Mouse (Mus musculus): ENCODE measurements around the gene Snx20. TPM values are rescaled to one million over a fixed set of nuclear protein-coding genes. Genes with fewer than 3 reads are reported as not detected.

Gene Snx20
- 0.85 and 1.1 TPM in 2 replicates for polyA plus RNA-seq (2014; fragmentation: Nextera tagmentation; extraction: Ambion mirVana)

DNA sequence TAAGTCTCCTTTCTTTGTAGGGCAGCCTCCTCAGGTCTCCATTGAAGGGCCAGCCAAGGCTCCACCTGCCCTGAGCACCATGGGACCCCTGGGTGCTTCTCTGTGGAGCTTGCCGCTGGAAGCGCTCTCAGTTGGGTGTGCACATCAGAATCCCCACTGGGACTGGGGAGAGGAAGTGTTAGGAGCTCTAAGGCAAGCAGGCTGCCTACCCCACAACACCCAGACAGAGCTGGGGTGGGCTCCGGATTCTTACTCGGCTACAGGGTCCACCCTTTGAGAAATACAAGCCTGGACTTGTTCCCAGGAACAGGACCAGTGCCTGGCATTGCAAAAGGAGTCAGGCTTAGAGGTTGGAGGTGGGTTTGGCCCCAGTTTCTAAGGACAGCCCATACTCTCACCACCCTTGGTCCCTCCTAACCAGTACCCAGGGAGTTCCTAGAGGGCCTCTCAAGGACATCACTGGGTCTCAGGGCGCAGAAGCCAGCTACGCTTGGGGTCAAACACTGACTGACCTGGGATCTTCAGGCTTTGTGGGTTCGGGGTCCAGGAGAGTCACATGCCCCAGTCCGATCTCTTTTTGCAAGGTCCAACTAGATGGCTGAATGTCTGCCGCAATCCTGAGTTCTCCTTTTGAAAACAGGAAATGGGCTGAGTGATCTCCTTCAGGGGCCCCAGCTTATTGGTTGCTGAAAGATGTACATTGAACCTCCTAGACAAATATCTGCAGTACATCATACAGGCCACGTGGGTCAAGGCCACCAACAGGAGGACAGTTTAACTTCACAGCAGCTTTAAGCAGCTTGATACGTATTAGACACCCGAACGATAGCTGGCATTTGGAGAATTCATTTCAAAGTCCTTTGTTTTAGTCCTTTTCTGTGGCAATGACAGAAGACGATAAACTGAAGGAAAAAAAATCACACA, at the start of gene Snx20:
Gene Snx20, minus strand, starts transcription at position 655 of the 924 bp plus-strand sequence.
- H3K4me1 ChIP-seq (ENCODE audit: control insufficient read depth, insufficient read depth, low read length): no peaks in the 10 kb centered on the region
- H3K4me2 ChIP-seq (ENCODE audit: low read depth): no peak within 1 kb of the TSS
- H3K4me3 ChIP-seq (ENCODE audit: low read depth, low read length): no peak within 1 kb of the TSS
- H3K27me3 ChIP-seq (ENCODE audit: control insufficient read depth, insufficient read depth, low read length): no peaks in the 10 kb centered on the region
- DNase-seq (ENCODE audit: low spot score) (no peak), ATAC-seq (ENCODE audit: insufficient read depth, low FRiP score, low TSS enrichment) (no peak)
- H3K36me3 ChIP-seq (ENCODE audit: control insufficient read depth, insufficient read depth, low read length): no peaks in the 10 kb centered on the region
- WGBS: 85% methylated on average over 14 of the region's 14 CpGs
- H3K9ac ChIP-seq (ENCODE audit: low read length): no peak within 1 kb of the TSS
- no peaks in the 10 kb centered on the region for H3K9me3 ChIP-seq (ENCODE audit: control insufficient read depth, low read length)
- no peak within 1 kb of the TSS for H3K27ac ChIP-seq (ENCODE audit: low read depth, low read length)

DNA sequence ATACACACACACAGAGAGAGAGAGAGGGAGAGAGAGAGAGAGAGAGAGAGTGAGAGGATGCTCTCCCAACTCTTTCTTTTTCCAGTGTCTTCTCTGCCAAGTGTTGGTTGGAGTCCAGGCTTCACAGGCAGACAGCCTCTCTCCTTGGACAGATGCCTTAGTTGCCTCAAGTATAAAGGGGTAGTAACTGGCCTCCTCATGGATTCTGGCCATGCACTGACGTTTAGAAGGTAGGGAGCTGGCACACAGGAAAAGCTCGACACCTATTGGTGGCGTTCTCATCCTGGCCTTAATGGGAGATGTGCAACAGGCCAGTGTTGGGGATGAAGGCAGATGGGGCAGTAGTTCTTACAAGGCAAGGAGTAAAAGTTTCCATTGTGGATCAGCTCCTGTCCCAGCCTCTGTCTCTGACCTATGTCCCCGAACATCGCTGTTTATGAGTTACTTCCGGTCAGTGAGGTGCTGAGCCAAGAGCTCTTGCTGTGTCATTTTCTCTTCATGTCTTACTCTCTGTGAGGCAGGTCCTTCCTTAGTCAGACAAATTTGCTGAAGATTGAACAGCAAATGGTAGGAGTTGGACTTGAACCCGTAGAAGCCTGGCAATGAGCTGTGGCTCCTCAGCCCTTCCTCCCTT, 47.8 kb upstream of the Snx20 start:
- no peak for ATAC-seq (ENCODE audit: insufficient read depth, low FRiP score, low TSS enrichment)
- 90% methylated on average over 7 of the region's 7 CpGs for WGBS
- no peak for DNase-seq (ENCODE audit: low spot score)
- no peak overlapping the region for H3K27ac ChIP-seq (ENCODE audit: low read depth, low read length)
- H3K4me3 ChIP-seq (ENCODE audit: low read depth, low read length): no peak overlapping the region
- H3K4me2 ChIP-seq (ENCODE audit: low read depth): no peak overlapping the region
- no peak overlapping the region for H3K9ac ChIP-seq (ENCODE audit: low read length)
- H3K9me3 ChIP-seq (ENCODE audit: control insufficient read depth, low read length): no peaks in the 10 kb centered on the region
- H3K36me3 ChIP-seq (ENCODE audit: control insufficient read depth, insufficient read depth, low read length): no peaks in the 10 kb centered on the region
- H3K27me3 ChIP-seq (ENCODE audit: control insufficient read depth, insufficient read depth, low read length): no peaks in the 10 kb centered on the region
- no peaks in the 10 kb centered on the region for H3K4me1 ChIP-seq (ENCODE audit: control insufficient read depth, insufficient read depth, low read length)

DNA sequence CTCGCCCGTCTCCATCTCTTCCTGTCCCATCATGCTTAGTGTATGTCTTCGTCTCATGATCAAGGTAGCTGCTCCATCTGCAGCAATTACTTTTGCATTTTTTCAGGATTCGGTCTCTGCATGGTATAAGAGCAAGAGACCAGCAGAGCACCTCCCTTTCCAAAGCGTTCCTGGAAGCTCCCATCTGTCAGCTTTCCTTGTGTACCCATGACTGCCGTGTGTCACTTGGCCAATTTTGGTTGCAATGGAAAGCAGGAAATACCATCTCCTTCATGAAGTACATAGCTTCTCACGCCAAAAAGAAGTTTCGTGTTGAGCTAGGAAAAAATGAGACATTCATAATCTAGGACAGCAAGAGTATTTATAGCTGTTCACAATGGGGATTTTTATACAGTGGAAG, 45.1 kb upstream of the Snx20 start:
- Histone ChIP-seq H3K9ac (ENCODE audit: low read length) (no peak overlapping the region), H3K9me3 (ENCODE audit: control insufficient read depth, low read length) (no peaks in the 10 kb centered on the region), H3K4me2 (ENCODE audit: low read depth) (no peak overlapping the region), H3K4me1 (ENCODE audit: control insufficient read depth, insufficient read depth, low read length) (no peaks in the 10 kb centered on the region), H3K27me3 (ENCODE audit: control insufficient read depth, insufficient read depth, low read length) (no peaks in the 10 kb centered on the region), H3K27ac (ENCODE audit: low read depth, low read length) (no peak overlapping the region), H3K36me3 (ENCODE audit: control insufficient read depth, insufficient read depth, low read length) (no peaks in the 10 kb centered on the region), H3K4me3 (ENCODE audit: low read depth, low read length) (no peak overlapping the region)
- DNase-seq (ENCODE audit: low spot score) (no peak), ATAC-seq (ENCODE audit: insufficient read depth, low FRiP score, low TSS enrichment) (no peak)
- WGBS: 90% methylated on average over 8 of the region's 8 CpGs

DNA sequence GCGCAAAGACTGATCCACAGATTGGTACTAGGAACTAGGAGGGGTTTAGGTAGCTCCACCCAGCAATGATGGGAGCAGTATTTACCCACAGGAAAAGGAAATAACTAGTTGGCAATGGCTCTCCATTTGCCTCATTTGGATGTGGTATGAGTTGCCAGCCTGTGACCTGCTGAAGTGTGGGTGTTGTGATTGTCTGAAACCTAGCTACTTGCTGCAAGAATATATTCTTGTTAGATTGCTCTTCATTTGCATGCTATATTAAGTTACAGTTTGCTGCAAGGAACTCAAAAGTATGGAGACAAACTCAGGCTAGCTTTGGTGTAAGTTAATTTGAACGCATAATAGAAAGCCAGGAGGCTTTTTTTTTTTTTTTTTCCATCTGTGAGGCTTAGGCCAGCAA, 44.6 kb upstream of the Snx20 start:
- H3K27me3 ChIP-seq (ENCODE audit: control insufficient read depth, insufficient read depth, low read length): no peaks in the 10 kb centered on the region
- H3K9ac ChIP-seq (ENCODE audit: low read length): no peak overlapping the region
- H3K4me3 ChIP-seq (ENCODE audit: low read depth, low read length): no peak overlapping the region
- H3K36me3 ChIP-seq (ENCODE audit: control insufficient read depth, insufficient read depth, low read length): no peaks in the 10 kb centered on the region
- WGBS: 95% methylated on average over 2 of the region's 2 CpGs
- ATAC-seq (ENCODE audit: insufficient read depth, low FRiP score, low TSS enrichment) (no peak), DNase-seq (ENCODE audit: low spot score) (no peak)
- no peak overlapping the region for H3K27ac ChIP-seq (ENCODE audit: low read depth, low read length)
- no peak overlapping the region for H3K4me2 ChIP-seq (ENCODE audit: low read depth)
- H3K4me1 ChIP-seq (ENCODE audit: control insufficient read depth, insufficient read depth, low read length): no peaks in the 10 kb centered on the region
- no peaks in the 10 kb centered on the region for H3K9me3 ChIP-seq (ENCODE audit: control insufficient read depth, low read length)

DNA sequence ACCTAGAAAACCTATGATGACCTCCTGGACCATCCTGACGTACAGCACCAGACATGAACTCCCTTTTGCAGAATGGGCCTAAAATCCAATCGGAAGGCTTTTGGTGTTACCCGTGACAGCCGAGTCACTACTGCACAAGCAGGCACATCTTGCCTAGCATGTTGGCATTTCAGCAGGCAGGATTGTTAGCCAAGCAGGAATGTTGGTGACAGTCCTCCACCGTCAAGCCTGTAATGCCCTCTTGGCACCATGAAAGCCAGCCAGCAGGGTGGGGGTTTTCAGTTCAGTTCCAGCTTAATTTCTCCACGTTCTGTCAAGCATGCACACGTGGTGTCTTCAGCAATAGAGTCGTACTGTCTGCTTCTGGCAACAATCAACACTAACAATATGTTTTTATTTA, 41.1 kb upstream of the Snx20 start:
- H3K9me3 ChIP-seq (ENCODE audit: control insufficient read depth, low read length): no peaks in the 10 kb centered on the region
- H3K9ac ChIP-seq (ENCODE audit: low read length): no peak overlapping the region
- no peaks in the 10 kb centered on the region for H3K4me1 ChIP-seq (ENCODE audit: control insufficient read depth, insufficient read depth, low read length)
- no peak for ATAC-seq (ENCODE audit: insufficient read depth, low FRiP score, low TSS enrichment)
- H3K4me2 ChIP-seq (ENCODE audit: low read depth): no peak overlapping the region
- no peak overlapping the region for H3K4me3 ChIP-seq (ENCODE audit: low read depth, low read length)
- DNase-seq (ENCODE audit: low spot score): no peak
- H3K27ac ChIP-seq (ENCODE audit: low read depth, low read length): no peak overlapping the region
- WGBS: 85% methylated on average over 8 of the region's 8 CpGs
- H3K27me3 ChIP-seq (ENCODE audit: control insufficient read depth, insufficient read depth, low read length): no peaks in the 10 kb centered on the region
- no peaks in the 10 kb centered on the region for H3K36me3 ChIP-seq (ENCODE audit: control insufficient read depth, insufficient read depth, low read length)

DNA sequence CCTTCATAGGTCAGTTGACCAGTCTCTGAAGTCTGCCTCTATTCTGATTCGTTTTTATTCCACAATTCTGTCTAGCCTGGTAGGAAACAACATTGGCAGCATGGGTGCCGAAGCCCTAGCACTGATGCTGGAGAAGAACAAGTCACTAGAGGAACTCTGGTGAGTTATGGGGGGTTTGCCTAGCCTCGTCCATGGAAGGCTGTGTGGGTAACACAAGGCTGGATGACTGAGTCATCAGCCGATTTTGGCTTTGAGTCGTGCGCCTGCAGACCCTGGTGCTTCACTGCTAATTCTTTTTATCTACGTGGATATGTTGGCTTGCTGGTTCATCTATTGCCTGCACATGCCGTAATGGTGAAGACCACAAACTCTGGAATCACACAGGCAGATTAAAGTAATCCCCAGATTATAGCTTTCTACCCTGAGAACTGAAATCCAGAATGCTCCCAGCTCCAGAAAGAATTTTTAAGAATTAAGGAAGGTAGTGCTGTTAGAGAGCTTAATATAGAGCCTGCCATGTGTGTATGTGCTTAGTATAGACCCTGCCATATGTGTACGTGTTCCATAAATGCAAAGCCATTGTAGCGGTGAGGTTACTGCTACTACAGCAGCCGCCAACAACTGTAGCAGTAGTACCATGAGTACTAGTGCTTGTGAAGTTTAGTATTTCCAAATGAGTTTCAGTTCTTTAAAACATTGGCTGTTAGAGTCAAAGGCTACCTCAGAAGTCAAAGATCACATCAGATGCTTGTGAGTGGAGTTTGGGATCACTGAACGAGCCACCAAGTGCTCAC, 39.6 kb upstream of the Snx20 start:
- Histone ChIP-seq H3K27me3 (ENCODE audit: control insufficient read depth, insufficient read depth, low read length) (no peaks in the 10 kb centered on the region), H3K4me2 (ENCODE audit: low read depth) (no peak overlapping the region), H3K36me3 (ENCODE audit: control insufficient read depth, insufficient read depth, low read length) (no peaks in the 10 kb centered on the region), H3K9ac (ENCODE audit: low read length) (no peak overlapping the region), H3K9me3 (ENCODE audit: control insufficient read depth, low read length) (no peaks in the 10 kb centered on the region), H3K4me3 (ENCODE audit: low read depth, low read length) (no peak overlapping the region), H3K4me1 (ENCODE audit: control insufficient read depth, insufficient read depth, low read length) (no peaks in the 10 kb centered on the region), H3K27ac (ENCODE audit: low read depth, low read length) (no peak overlapping the region)
- no peak for DNase-seq (ENCODE audit: low spot score)
- ATAC-seq (ENCODE audit: insufficient read depth, low FRiP score, low TSS enrichment): no peak
- 90% methylated on average over 12 of the region's 12 CpGs for WGBS

DNA sequence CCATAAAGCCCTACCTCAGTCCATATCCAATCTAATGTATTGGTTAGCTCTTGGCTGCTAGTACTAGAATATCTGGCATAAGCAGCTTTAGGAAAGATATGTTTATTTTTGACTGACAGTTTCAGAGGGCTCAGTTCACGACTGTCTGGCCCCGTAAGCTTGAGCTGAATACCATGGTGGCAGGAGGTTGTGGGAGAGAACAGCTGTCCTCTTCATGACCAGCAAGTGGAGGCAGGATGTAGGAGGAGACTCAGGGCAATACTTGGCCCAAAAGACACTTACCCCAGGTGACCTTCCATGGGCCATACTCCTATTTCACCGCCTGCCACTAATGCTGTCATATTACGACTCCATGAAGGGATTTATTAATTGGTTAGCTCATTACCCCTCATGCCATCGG, 37.9 kb upstream of the Snx20 start:
- Histone ChIP-seq H3K4me1 (ENCODE audit: control insufficient read depth, insufficient read depth, low read length) (no peaks in the 10 kb centered on the region), H3K4me3 (ENCODE audit: low read depth, low read length) (no peak overlapping the region), H3K9ac (ENCODE audit: low read length) (no peak overlapping the region), H3K27me3 (ENCODE audit: control insufficient read depth, insufficient read depth, low read length) (no peaks in the 10 kb centered on the region), H3K4me2 (ENCODE audit: low read depth) (no peak overlapping the region), H3K9me3 (ENCODE audit: control insufficient read depth, low read length) (no peaks in the 10 kb centered on the region), H3K36me3 (ENCODE audit: control insufficient read depth, insufficient read depth, low read length) (no peaks in the 10 kb centered on the region), H3K27ac (ENCODE audit: low read depth, low read length) (no peak overlapping the region)
- DNase-seq (ENCODE audit: low spot score) (no peak), ATAC-seq (ENCODE audit: insufficient read depth, low FRiP score, low TSS enrichment) (no peak)
- WGBS: 85% methylated on average over 5 of the region's 5 CpGs

DNA sequence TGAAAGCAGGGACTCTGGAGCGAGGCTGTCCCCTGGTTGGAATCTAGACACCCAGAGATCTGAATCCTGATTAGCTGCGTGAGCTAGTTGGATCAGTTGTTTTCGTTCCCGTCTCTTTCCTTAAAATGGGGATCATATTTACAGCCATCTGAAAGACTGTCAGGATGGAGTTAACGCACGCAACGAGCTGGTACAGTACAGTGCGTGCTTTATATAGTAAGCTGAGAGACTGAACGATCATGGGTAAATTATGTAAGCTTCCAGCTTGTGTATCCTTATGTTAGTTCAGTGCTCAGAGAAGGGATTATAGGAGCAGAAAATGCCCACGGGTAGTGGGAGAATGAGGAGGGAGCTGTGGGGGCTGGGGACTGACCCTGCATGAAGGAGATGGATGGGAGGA, 35.6 kb upstream of the Snx20 start:
- no peaks in the 10 kb centered on the region for H3K9me3 ChIP-seq (ENCODE audit: control insufficient read depth, low read length)
- no peak overlapping the region for H3K4me3 ChIP-seq (ENCODE audit: low read depth, low read length)
- no peak overlapping the region for H3K27ac ChIP-seq (ENCODE audit: low read depth, low read length)
- H3K4me1 ChIP-seq (ENCODE audit: control insufficient read depth, insufficient read depth, low read length): no peaks in the 10 kb centered on the region
- 89% methylated on average over 10 of the region's 10 CpGs for WGBS
- H3K4me2 ChIP-seq (ENCODE audit: low read depth): no peak overlapping the region
- no peaks in the 10 kb centered on the region for H3K27me3 ChIP-seq (ENCODE audit: control insufficient read depth, insufficient read depth, low read length)
- no peak for DNase-seq (ENCODE audit: low spot score)
- H3K36me3 ChIP-seq (ENCODE audit: control insufficient read depth, insufficient read depth, low read length): no peaks in the 10 kb centered on the region
- no peak for ATAC-seq (ENCODE audit: insufficient read depth, low FRiP score, low TSS enrichment)
- H3K9ac ChIP-seq (ENCODE audit: low read length): no peak overlapping the region
